Mouse (Mus musculus): ENCODE measurements at regions not wholly inside any gene's neighbourhood (a gene's known extent, or its start where the extent isn't known, plus 50 kb on each side); places are given as distances from the start of the nearest gene placed in this dataset.
"Not testable (repeated sequence)": the region's sequence is repeated elsewhere in the genome, so short reads cannot be mapped to it uniquely, and the experiment has no call there.

DNA sequence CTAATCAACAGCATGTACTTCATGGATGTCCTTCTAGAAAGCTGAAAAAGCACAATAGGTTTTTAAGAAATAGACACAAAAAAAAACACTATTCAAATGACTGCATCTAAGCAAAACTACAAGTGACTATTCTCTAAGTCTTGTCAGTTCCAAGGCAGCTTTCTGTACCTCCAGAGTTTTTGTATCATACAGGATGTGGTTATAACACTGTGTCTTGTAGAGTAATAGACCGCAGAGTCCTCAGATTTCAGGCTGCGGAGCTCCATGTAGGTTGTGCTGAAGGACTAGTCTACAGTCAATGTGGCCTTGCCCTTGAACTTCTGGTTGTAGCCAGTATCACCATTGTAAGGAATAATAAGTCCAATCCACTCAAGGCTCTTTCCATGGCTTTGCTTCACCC, 1137.7 kb upstream of the Zfp386 start:
- DNase-seq: not testable (repeated sequence)

GRCm38 (mm10) chr12:114914406-114914805, 1133.1 kb upstream of the Zfp386 start:
- DNase-seq: not testable (repeated sequence)

GRCm38 (mm10) chr12:114927691-114928090, 1119.8 kb upstream of the Zfp386 start:
- no peak for DNase-seq

DNA sequence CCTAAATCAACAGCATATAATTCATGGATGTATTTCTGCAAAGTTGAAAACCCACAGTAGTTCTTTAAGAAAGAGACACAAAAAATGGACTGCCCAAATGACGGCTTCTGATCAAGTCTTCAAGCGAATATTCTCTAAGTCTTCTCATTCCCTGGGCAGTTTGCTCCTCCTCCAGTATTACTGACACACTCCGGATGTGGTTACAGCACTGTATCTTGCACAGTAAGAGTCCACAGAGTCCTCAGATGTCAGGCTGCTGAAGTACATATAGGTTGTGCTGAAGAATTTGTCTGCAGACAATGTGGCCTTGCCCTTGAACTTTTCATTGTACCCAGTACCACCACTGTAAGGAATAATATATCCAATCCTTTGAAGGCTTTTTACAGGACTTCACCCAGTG, 1115.4 kb upstream of the Zfp386 start:
- no peak for DNase-seq

GRCm38 (mm10) chr12:114932669-114933068, 1114.9 kb upstream of the Zfp386 start:
- DNase-seq: no peak

DNA sequence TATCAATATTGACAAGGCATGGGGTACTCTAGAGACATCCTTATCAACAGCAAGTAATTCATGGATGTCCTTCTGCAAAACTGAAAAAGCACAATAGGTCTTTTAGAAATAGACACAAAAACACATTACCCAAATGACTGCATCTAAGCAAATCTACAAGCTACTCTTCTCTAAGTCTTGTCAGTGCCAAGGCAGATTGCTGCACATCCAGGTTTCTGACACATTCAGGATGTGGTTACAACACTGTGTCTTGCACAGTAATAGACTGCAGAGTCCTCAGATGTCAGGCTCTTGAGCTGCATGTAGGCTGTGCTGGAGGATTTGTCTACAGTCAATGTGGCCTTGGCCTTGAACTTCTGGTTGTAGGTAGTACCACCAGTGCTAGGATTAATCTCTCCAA, 1110.7 kb upstream of the Zfp386 start:
- DNase-seq: not testable (repeated sequence)

GRCm38 (mm10) chr12:114939576-114939975, 1107.9 kb upstream of the Zfp386 start:
- no peak for DNase-seq

GRCm38 (mm10) chr12:114962105-114962504, 1085.4 kb upstream of the Zfp386 start:
- DNase-seq: no peak

GRCm38 (mm10) chr12:114964251-114964650, 1083.3 kb upstream of the Zfp386 start:
- DNase-seq: not testable (repeated sequence)

GRCm38 (mm10) chr12:114981476-114982136, 1065.9 kb upstream of the Zfp386 start:
- DNase-seq: peak; percentile 12

DNA sequence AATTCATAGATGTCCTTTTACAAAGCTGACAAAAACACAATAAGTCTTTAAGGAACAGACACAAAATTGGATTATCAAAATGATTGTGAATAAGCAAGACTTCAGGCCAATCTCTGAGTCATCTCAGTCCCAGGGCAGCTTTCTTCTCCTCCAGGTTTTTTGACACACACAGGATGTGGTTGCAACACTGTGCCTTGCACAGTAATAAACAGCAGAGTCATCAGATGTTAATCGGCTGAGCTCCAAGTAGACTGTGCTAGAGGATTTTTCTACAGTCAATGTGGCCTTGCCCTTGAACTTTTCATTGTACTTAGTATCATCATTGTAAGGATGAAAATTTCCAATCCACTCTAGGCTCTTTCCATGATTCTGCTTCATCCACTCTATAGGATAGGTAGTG, 1056.6 kb upstream of the Zfp386 start:
- peak; percentile 69 for DNase-seq

DNA sequence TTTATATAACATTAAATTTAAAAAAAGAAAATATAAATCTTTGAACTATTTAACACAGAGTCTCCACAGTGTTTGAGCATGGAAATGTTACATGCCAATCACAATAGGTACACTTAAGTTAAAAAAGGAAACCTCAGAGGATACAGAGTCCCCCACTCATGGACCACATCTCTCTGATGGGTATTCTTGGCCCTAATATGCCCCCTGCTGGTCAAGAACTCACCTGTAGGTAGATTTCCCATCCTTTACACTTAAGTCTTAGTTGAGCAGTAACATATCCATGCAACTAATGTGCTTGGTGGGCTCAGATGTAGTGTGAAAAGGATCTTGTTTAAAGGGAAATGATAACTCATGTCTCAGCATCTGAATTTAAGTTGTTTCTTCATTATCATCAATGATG, 1050.7 kb upstream of the Zfp386 start:
- DNase-seq: no peak

GRCm38 (mm10) chr12:115003118-115003517, 1044.4 kb upstream of the Zfp386 start:
- DNase-seq: no peak

DNA sequence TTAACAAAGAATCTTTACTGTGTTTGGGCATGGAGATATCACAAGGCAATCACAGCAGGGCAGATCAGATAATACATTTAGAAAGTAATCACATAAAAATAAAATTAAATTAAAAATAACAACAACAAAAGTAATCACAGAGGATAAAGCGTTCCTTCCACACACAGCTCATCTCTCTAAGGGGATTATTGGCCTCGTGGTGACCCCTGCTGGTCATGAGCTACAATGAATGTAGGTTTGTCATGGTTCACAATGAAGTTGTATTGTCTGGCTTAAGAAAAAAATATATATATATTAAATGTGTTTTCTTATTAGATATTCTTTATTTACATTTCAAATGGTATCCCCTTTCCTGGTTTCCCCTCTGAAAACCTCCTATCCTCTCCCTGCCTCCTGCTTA, 1039.1 kb upstream of the Zfp386 start:
- DNase-seq: no peak

GRCm38 (mm10) chr12:115012751-115013150, 1034.8 kb upstream of the Zfp386 start:
- DNase-seq: no peak

- no peak for DNase-seq
These were observed 1023.8 kb upstream of the Zfp386 start for GRCm38 (mm10) chr12:115023742-115024141.

DNA sequence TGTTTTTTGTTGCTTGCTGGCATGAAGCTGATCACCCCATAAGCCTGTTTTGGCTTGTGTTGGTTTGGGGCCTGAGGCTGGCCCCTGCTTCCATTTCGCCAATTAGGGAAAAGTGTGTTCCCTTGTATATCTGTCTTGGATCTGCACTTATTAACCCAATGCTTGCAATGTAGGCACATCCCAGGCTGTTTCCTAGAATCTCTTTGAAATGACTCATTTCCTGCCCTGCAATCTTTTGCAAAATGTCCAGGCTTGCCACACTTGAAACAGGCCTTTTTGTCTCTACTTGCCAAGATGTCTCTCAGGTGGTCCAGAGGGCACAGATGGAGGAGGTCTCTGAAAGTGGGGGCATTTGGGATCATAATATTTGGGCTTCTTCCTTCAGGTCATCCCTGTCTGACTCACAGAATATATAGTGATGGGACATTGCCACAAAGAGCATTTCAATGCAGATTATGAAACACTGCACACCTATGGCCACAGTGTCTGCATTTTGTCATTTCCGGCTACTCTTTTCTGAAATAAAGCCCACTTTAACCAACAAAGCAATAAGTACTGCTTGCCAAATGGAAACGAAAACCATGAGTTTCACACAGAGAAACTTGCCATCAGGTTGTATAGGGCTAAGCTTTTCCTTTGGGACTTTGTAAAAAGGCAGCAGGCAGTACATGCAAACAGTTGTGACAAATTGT, 1012.9 kb upstream of the Zfp386 start:
- DNase-seq: no peak

DNA sequence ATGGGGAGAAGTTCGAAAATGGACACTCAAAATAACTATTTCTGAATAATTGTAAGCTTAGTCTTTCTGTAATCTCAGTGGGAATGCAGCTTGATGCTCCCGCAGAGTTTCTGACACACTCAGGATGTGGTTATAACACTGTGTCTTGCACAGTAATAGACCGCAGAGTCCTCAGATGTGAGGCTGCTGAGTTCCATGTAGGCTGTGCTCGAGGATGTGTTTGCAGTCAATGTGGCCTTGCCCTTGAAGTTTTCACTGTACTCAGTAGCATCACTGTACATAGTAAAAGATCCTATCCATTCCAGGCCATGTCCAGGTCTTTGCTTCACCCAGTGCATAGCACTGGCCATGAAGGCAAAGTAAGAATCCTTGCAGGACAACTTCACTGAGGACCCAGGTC, 992.4 kb upstream of the Zfp386 start:
- DNase-seq: no peak

DNA sequence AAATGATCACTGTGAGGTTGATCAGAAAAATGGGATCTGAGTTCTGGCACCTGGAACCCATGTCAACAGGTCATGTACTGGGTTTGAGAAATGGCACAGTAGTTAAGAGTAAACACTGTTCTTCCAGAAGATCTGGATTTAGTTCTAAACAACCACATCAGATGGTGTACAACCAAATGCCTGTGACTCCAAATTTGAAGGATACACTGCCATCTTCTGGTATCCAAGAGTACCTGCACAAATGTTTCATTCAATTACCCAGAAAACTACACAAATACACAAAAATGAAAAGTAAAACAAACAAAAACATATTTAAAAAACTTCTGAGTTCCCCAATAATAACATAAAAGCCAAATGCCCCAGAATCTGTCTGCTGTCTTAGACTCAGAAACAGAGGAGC, 987.6 kb upstream of the Zfp386 start:
- not testable (repeated sequence) for DNase-seq

GRCm38 (mm10) chr12:115067251-115067650, 980.3 kb upstream of the Zfp386 start:
- no peak for DNase-seq

DNA sequence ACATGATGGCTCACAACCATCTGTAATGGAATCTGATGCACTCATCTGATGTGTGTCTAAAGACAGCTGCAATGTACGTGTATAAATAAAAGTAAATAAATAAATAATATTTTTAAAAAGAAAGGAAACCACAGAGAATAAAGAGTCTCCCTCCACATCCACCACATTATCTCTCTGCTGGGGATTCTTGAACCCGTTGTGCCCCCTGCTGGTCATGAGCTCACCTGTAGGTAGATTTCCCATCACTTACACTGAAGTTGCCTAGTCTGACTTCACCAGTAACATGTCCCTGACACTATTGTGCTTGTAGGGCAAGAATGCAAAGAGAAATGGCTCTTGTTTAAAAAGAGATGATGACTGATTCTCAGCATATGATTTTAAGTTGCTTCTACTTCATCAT, 956.1 kb upstream of the Zfp386 start:
- not testable (repeated sequence) for DNase-seq

GRCm38 (mm10) chr12:115109742-115110141, 937.8 kb upstream of the Zfp386 start:
- no peak for DNase-seq

GRCm38 (mm10) chr12:115119134-115119826, 928.2 kb upstream of the Zfp386 start:
- DNase-seq: not testable (repeated sequence)

Data from adrenal gland, adult 2 months (tissue).